Mouse (Mus musculus): ENCODE data around the gene Fam221b. TPM values are rescaled to one million over a fixed set of nuclear protein-coding genes. Genes with fewer than 3 reads are reported as not detected.

Fam221b gene
- polyA plus RNA-seq, 2 experiments: 0.40 to 4.3 TPM

DNA sequence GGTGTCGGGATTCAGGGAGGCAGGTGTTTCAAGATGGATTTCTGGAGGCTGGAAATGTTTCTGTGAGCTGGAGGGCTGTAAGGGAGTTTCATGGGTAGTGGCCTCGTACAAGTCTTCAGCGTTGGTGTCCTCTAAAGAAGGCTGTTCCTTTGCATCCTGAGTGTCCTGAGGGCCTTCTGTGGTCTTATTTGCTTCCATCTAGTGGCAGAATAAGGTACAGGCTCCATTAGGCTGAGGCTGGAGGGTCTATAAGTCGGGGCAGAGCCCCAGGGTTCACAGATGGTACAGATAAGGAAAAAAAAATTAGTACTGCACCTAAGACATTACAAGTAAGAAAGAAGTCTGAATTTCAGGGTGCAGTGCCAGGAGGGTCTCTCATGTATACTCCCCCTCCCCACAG is 2.5 kb downstream of the Fam221b start:
- TF ChIP-seq POLR2A (IDR thresholded peaks at IDR 0.05; ENCODE audit: borderline replicate concordance, extremely low read depth, insufficient read depth, insufficient read length): no peak
- WGBS: 24% methylated on average over 4 of the region's 4 CpGs
- no peak for ATAC-seq (ENCODE audit: low FRiP score, low read depth)
- peaks cover 18% of the 10 kb centered on the region for H3K4me1 ChIP-seq (ENCODE audit: control insufficient read depth, insufficient read depth, low read length)
- H3K4me3 ChIP-seq (replicated peaks; ENCODE audit: low read length): no peak overlapping the region
- DNase-seq (ENCODE audit: low spot score): peak; percentile 13
- H3K36me3 ChIP-seq (ENCODE audit: control insufficient read depth, insufficient read depth, low read length): no peaks in the 10 kb centered on the region
- no peak overlapping the region for H3K9ac ChIP-seq (ENCODE audit: low read depth, low read length, severe bottlenecking)
- peaks cover 19% of the 10 kb centered on the region for H3K27me3 ChIP-seq (ENCODE audit: control insufficient read depth, insufficient read depth, low read length)
- no peaks in the 10 kb centered on the region for H3K9me3 ChIP-seq (ENCODE audit: control insufficient read depth, low read length)
- no peak overlapping the region for H3K27ac ChIP-seq (replicated peaks; ENCODE audit: low read depth, low read length)
- H3K4me2 ChIP-seq (replicated peaks; ENCODE audit: low read depth, low read length, severe bottlenecking): no peak overlapping the region

DNA sequence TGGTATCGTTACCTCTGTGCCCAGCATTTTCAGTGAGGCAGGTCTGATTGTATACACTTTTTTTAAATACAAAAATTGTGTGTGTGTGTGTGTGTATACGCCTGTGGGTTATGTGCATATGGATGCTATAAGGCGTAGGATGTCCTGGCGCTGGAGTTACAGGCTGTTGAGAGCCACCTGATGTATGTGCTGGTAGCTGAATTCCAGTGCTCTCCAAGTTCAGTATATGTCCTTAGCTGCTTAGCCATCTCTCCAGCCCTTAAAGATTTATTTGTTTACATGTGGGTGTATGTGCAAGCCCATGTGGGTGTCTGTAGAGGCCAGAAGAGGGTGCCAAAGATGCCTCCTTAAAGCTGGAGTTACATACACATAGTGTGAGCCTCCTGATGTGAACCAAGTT is 11.8 kb downstream of the Fam221b start:
- DNase-seq (ENCODE audit: low spot score) (no peak), ATAC-seq (ENCODE audit: low FRiP score, low read depth) (no peak)
- Histone ChIP-seq H3K4me1 (ENCODE audit: control insufficient read depth, insufficient read depth, low read length) (peaks cover 5% of the 10 kb centered on the region; the same call in 1 of the 2 replicates), H3K36me3 (ENCODE audit: control insufficient read depth, insufficient read depth, low read length) (no peaks in the 10 kb centered on the region), H3K27ac (replicated peaks; ENCODE audit: low read depth, low read length) (no peak overlapping the region), H3K4me2 (replicated peaks; ENCODE audit: low read depth, low read length, severe bottlenecking) (peak overlapping the region; percentile 37), H3K4me3 (replicated peaks; ENCODE audit: low read length) (peak overlapping the region; percentile 80; the same call in 1 of the 2 replicates), H3K9ac (ENCODE audit: low read depth, low read length, severe bottlenecking) (no peak overlapping the region), H3K9me3 (ENCODE audit: control insufficient read depth, low read length) (no peaks in the 10 kb centered on the region), H3K27me3 (ENCODE audit: control insufficient read depth, insufficient read depth, low read length) (no peaks in the 10 kb centered on the region)
- 67% methylated on average over 4 of the region's 4 CpGs for WGBS
- no peak for TF ChIP-seq POLR2A (IDR thresholded peaks at IDR 0.05; ENCODE audit: borderline replicate concordance, extremely low read depth, insufficient read depth, insufficient read length)

DNA sequence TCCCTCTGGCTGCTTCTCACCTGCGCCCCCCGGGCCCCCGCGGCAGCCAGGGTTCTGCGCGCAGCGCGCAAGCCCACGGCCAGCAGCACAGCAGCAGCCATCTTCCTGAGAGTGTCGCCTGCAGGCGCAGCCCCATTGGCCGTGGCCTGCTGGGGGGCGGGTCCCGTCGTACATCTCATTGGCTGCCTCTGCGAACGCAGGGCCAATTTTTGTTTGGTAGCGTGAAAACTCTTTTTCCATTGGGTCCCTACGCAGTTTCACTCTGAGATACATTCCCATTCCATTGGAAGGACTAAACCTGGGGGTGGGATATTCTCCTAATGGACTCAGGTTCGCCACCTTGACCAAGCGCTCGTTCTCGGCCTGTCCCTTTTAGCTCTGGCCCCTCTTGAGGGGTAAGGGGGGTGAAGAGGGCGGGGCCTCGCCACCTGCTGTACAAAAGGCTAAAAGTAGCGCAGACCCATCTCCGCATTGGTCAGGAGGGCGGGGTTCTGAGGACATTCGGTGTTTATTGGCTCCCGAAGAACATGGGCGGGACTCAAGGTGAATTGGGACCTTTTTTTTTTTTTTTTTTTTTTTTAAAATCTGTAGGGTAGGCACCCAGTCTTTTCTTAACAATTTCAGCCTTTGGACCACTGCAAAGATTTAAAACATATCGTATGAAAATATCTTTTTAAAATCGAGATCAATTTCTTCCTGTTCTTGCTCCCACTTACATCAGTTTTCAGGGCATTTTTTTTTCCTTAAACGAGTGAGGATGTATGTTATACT is 12.4 kb downstream of the Fam221b start, which contains the start of gene Hint2:
TSS of gene Hint2 (minus strand) at position 128 of the 771 bp plus-strand sequence.
- H3K9me3 ChIP-seq (ENCODE audit: control insufficient read depth, low read length): no peaks in the 10 kb centered on the region
- peaks cover 5% of the 10 kb centered on the region; the same call in 1 of the 2 replicates for H3K4me1 ChIP-seq (ENCODE audit: control insufficient read depth, insufficient read depth, low read length)
- WGBS: 2% methylated on average over 34 of the region's 34 CpGs
- no peaks in the 10 kb centered on the region for H3K36me3 ChIP-seq (ENCODE audit: control insufficient read depth, insufficient read depth, low read length)
- H3K27me3 ChIP-seq (ENCODE audit: control insufficient read depth, insufficient read depth, low read length): no peaks in the 10 kb centered on the region
- peak within 1 kb of the TSS; percentile 84 for H3K27ac ChIP-seq (replicated peaks; ENCODE audit: low read depth, low read length)
- DNase-seq (ENCODE audit: low spot score): peak; percentile 97
- peak within 1 kb of the TSS; percentile 80 for H3K4me3 ChIP-seq (replicated peaks; ENCODE audit: low read length)
- ATAC-seq (ENCODE audit: low FRiP score, low read depth): peak; percentile 96
- H3K4me2 ChIP-seq (replicated peaks; ENCODE audit: low read depth, low read length, severe bottlenecking): peak within 1 kb of the TSS; percentile 76
- peak within 1 kb of the TSS; percentile 79 for H3K9ac ChIP-seq (ENCODE audit: low read depth, low read length, severe bottlenecking)
- TF ChIP-seq POLR2A (IDR thresholded peaks at IDR 0.05; ENCODE audit: borderline replicate concordance, extremely low read depth, insufficient read depth, insufficient read length): peak; percentile 75; the same call in 1 of the 2 replicates

DNA sequence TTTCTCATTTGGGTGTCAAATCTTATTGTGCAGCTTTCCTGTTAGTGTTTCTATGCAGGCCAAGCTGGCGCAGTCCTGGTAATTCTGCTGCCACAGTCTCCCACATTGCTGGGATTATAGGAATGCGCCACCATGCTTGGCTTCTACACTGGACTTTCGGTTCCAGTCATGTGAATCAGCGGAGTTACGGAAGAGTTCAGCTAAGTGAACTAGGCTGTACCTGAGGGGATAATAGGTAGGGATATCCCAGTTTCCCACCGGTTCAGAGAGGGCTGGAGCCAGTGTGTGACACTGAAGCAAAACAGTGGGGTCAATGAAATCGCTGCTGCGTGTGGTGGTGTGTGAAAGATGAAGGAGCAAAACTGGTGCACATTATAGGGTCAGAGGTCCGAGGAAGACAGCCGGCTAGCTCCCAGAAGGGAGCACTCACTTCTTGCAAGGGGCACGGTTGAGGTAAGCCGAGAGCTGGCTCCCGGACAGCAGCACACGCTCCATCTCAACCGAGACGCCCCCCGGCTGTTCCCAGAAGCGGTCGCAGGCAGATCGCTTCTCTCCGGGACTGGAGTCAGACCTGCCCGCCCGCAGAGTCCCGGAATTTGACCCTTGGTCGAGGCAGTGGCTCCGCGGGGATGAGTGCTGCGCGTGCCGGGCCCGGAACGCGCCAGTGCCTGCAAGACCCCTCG is 13.1 kb downstream of the Fam221b start:
- Histone ChIP-seq H3K4me1 (ENCODE audit: control insufficient read depth, insufficient read depth, low read length) (peaks cover 5% of the 10 kb centered on the region; the same call in 1 of the 2 replicates), H3K27ac (replicated peaks; ENCODE audit: low read depth, low read length) (peak overlapping the region; percentile 84), H3K4me2 (replicated peaks; ENCODE audit: low read depth, low read length, severe bottlenecking) (peak overlapping the region; percentile 76), H3K9me3 (ENCODE audit: control insufficient read depth, low read length) (no peaks in the 10 kb centered on the region), H3K4me3 (replicated peaks; ENCODE audit: low read length) (peak overlapping the region; percentile 80), H3K9ac (ENCODE audit: low read depth, low read length, severe bottlenecking) (peak overlapping the region; percentile 79), H3K27me3 (ENCODE audit: control insufficient read depth, insufficient read depth, low read length) (no peaks in the 10 kb centered on the region), H3K36me3 (ENCODE audit: control insufficient read depth, insufficient read depth, low read length) (0 out of 2 replicates have a peak, but pooled peaks cover 2% of the 10 kb centered on the region)
- TF ChIP-seq POLR2A (IDR thresholded peaks at IDR 0.05; ENCODE audit: borderline replicate concordance, extremely low read depth, insufficient read depth, insufficient read length): no peak
- WGBS: 7% methylated on average over 26 of the region's 34 CpGs
- DNase-seq (ENCODE audit: low spot score) (peak; percentile 14), ATAC-seq (ENCODE audit: low FRiP score, low read depth) (peak; percentile 25)
